22 mouse cellular contexts compared by ENCODE assay signal in the genomic region with DNA sequence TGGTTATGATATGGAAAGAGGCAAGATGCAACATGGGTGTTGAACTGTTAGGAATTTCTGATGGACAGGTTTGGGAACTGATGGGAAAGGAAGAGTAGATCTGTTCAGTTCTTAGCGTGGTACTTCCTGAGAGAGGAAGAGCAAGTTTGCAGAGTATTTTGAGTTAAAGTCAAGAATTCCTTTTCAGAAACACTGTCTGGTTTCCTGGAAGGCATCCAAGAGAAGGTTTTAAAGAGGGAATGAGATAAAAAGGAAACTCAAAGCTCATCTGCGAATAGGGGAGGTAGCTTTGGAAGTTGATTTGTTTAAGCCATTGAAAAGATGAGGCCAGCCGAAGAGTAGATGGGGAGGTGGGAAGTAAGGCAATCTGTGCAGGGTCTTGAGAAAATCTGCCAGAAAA.
A peak's percentile ranks its signal among the peaks of the same experiment; 100 is the strongest.
DNase-seq lines count a peak whose midpoint lies in the region; ATAC-seq and TF ChIP-seq lines count a peak whose summit lies in the region.
"Had no signal": no experiment of that assay in that cellular context is flagged by ENCODE, and none has a peak within 500 bp of the region (broad histone marks: within the 10 kb centered on the region; RNA-seq: fewer than 3 reads in every experiment).

No protein-coding gene starts in this region.

- H3K27ac ChIP-seq in forebrain, postnatal 0 days (ENCODE audit: low read depth, low read length), result no peak overlapping the region
- no peak overlapping the region for H3K27ac ChIP-seq in forebrain, embryonic 14.5 days (ENCODE audit: low read depth, low read length)
- 0 out of 2 replicates have a peak overlapping the region, but pooled peaks have one; percentile 9 for H3K27ac ChIP-seq in intestine, embryonic 14.5 days (ENCODE audit: low read depth)
- H3K27ac ChIP-seq in intestine, embryonic 15.5 days, result no peak overlapping the region
- H3K27ac ChIP-seq in lung, embryonic 14.5 days (ENCODE audit: low read depth), result peak overlapping the region; percentile 31; the same call in 1 of the 2 replicates
- no peak overlapping the region for H3K27ac ChIP-seq in lung, postnatal 0 days (ENCODE audit: low read length)
- H3K27ac ChIP-seq in stomach, embryonic 15.5 days, result peak overlapping the region; percentile 51; the same call in 1 of the 2 replicates
- H3K27ac ChIP-seq: embryonic facial prominence, embryonic 15.5 days; forebrain, embryonic 15.5 days; hindbrain, embryonic 12.5 days; hindbrain, embryonic 15.5 days had no signal

- H3K4me2 ChIP-seq in forebrain, postnatal 0 days (ENCODE audit: low read depth), result no peak overlapping the region
- no peak overlapping the region for H3K4me2 ChIP-seq in forebrain, embryonic 14.5 days (ENCODE audit: low read length)
- no peak overlapping the region for H3K4me2 ChIP-seq in intestine, embryonic 14.5 days (ENCODE audit: low read length)
- H3K4me2 ChIP-seq in intestine, embryonic 15.5 days (replicated peaks), result no peak overlapping the region
- no peak overlapping the region for H3K4me2 ChIP-seq in lung, embryonic 14.5 days
- H3K4me2 ChIP-seq in lung, postnatal 0 days (replicated peaks; ENCODE audit: low read depth, low read length), result no peak overlapping the region
- no peak overlapping the region for H3K4me2 ChIP-seq in stomach, embryonic 15.5 days
- H3K4me2 ChIP-seq: embryonic facial prominence, embryonic 15.5 days; forebrain, embryonic 15.5 days; hindbrain, embryonic 12.5 days; hindbrain, embryonic 15.5 days had no signal

- H3K4me3 ChIP-seq in forebrain, postnatal 0 days (ENCODE audit: low read depth, low read length), result no peak overlapping the region
- H3K4me3 ChIP-seq in forebrain, embryonic 14.5 days (ENCODE audit: low read depth, low read length), result no peak overlapping the region
- no peak overlapping the region for H3K4me3 ChIP-seq in intestine, embryonic 14.5 days (ENCODE audit: low read depth, low read length)
- no peak overlapping the region for H3K4me3 ChIP-seq in intestine, embryonic 15.5 days (replicated peaks)
- no peak overlapping the region for H3K4me3 ChIP-seq in lung, embryonic 14.5 days (ENCODE audit: low read depth, low read length)
- H3K4me3 ChIP-seq in lung, postnatal 0 days (ENCODE audit: low read depth, low read length), result no peak overlapping the region
- no peak overlapping the region for H3K4me3 ChIP-seq in stomach, embryonic 15.5 days (replicated peaks)
- H3K4me3 ChIP-seq: embryonic facial prominence, embryonic 15.5 days; forebrain, embryonic 15.5 days; hindbrain, embryonic 12.5 days; hindbrain, embryonic 15.5 days had no signal

- 47% methylated on average over 3 of the region's 3 CpGs for WGBS in forebrain, postnatal 0 days
- 69% methylated on average over 3 of the region's 3 CpGs for WGBS in forebrain, embryonic 14.5 days
- 41% methylated on average over 3 of the region's 3 CpGs for WGBS in intestine, embryonic 14.5 days
- WGBS in intestine, embryonic 15.5 days, result 42% methylated on average over 3 of the region's 3 CpGs
- 31% methylated on average over 3 of the region's 3 CpGs for WGBS in lung, embryonic 14.5 days
- WGBS in lung, postnatal 0 days, result 52% methylated on average over 3 of the region's 3 CpGs
- 42% methylated on average over 3 of the region's 3 CpGs for WGBS in stomach, embryonic 15.5 days

- no peak overlapping the region for H3K9ac ChIP-seq in forebrain, postnatal 0 days
- H3K9ac ChIP-seq in forebrain, embryonic 14.5 days (ENCODE audit: low read length), result no peak overlapping the region
- no peak overlapping the region for H3K9ac ChIP-seq in intestine, embryonic 14.5 days (ENCODE audit: low read length)
- H3K9ac ChIP-seq in intestine, embryonic 15.5 days, result no peak overlapping the region
- H3K9ac ChIP-seq in lung, embryonic 14.5 days, result no peak overlapping the region
- H3K9ac ChIP-seq in lung, postnatal 0 days (replicated peaks; ENCODE audit: low read depth), result no peak overlapping the region
- no peak overlapping the region for H3K9ac ChIP-seq in stomach, embryonic 15.5 days
- H3K9ac ChIP-seq: embryonic facial prominence, embryonic 15.5 days; forebrain, embryonic 15.5 days; hindbrain, embryonic 12.5 days; hindbrain, embryonic 15.5 days had no signal

- peak; percentile 13 for DNase-seq in forebrain, postnatal 0 days
- DNase-seq in forebrain, embryonic 14.5 days (ENCODE audit: low spot score), result no peak
- DNase-seq in intestine, embryonic 14.5 days (ENCODE audit: low spot score), result no peak
- peak; percentile 63 for DNase-seq in lung, embryonic 14.5 days
- no peak for DNase-seq in lung, postnatal 0 days (ENCODE audit: low spot score)
- no peak for DNase-seq in spleen, postnatal 10 days (ENCODE audit: low spot score in 2 of 2)
- DNase-seq: adrenal gland, adult 2 months; adrenal gland, postnatal 14 days; cerebellum, adult 11-12 months; cerebellum, adult 8-10 months; cerebellum, postnatal 36 days; embryo, embryonic 11 days; gastrocnemius, postnatal 25 days; heart, adult 18-20 months had no signal

- no peaks in the 10 kb centered on the region for H3K4me1 ChIP-seq in forebrain, postnatal 0 days (ENCODE audit: insufficient read depth)
- no peaks in the 10 kb centered on the region for H3K4me1 ChIP-seq in forebrain, embryonic 14.5 days (ENCODE audit: control insufficient read depth, insufficient read depth, low read length)
- no peaks in the 10 kb centered on the region for H3K4me1 ChIP-seq in intestine, embryonic 14.5 days (replicated peaks; ENCODE audit: control insufficient read depth, insufficient read depth, low read length)
- H3K4me1 ChIP-seq in intestine, embryonic 15.5 days (replicated peaks), result no peaks in the 10 kb centered on the region
- no peaks in the 10 kb centered on the region for H3K4me1 ChIP-seq in lung, embryonic 14.5 days (ENCODE audit: insufficient read depth)
- no peaks in the 10 kb centered on the region for H3K4me1 ChIP-seq in lung, postnatal 0 days (ENCODE audit: insufficient read depth, low read depth, low read length)
- 0 out of 2 replicates have a peak, but pooled peaks cover 5% of the 10 kb centered on the region for H3K4me1 ChIP-seq in stomach, embryonic 15.5 days
- H3K4me1 ChIP-seq: embryonic facial prominence, embryonic 15.5 days; forebrain, embryonic 15.5 days; hindbrain, embryonic 12.5 days; hindbrain, embryonic 15.5 days had no signal

- no peak for TF ChIP-seq CTCF in forebrain, postnatal 0 days (IDR thresholded peaks at IDR 0.05; ENCODE audit: low read depth)
- TF ChIP-seq CTCF in lung, embryonic 14.5 days (IDR thresholded peaks at IDR 0.05; ENCODE audit: low read depth), result no peak
- no peak for TF ChIP-seq CTCF in lung, postnatal 0 days (IDR thresholded peaks at IDR 0.05)

- H3K9me3 ChIP-seq in forebrain, postnatal 0 days (ENCODE audit: low read length), result no peaks in the 10 kb centered on the region
- no peaks in the 10 kb centered on the region for H3K9me3 ChIP-seq in forebrain, embryonic 14.5 days (replicated peaks; ENCODE audit: control insufficient read depth, low read length)
- H3K9me3 ChIP-seq in intestine, embryonic 14.5 days (ENCODE audit: control insufficient read depth, low read length), result no peaks in the 10 kb centered on the region
- H3K9me3 ChIP-seq in intestine, embryonic 15.5 days, result no peaks in the 10 kb centered on the region
- no peaks in the 10 kb centered on the region for H3K9me3 ChIP-seq in lung, embryonic 14.5 days (ENCODE audit: low read depth, low read length)
- H3K9me3 ChIP-seq in lung, postnatal 0 days (ENCODE audit: low read length), result no peaks in the 10 kb centered on the region
- H3K9me3 ChIP-seq in stomach, embryonic 15.5 days, result no peaks in the 10 kb centered on the region
- H3K9me3 ChIP-seq: embryonic facial prominence, embryonic 15.5 days; forebrain, embryonic 15.5 days; hindbrain, embryonic 12.5 days; hindbrain, embryonic 15.5 days had no signal

- ATAC-seq in forebrain, postnatal 0 days, result no peak
- no peak for ATAC-seq in forebrain, embryonic 14.5 days
- no peak for ATAC-seq in intestine, embryonic 14.5 days (replicated peaks; ENCODE audit: low FRiP score, low TSS enrichment, low read depth)
- ATAC-seq in intestine, embryonic 15.5 days, result no peak
- peak; percentile 41; the same call in 1 of the 2 replicates for ATAC-seq in lung, embryonic 14.5 days (ENCODE audit: insufficient read depth)
- ATAC-seq in lung, postnatal 0 days, result no peak
- no peak for ATAC-seq in stomach, embryonic 15.5 days (ENCODE audit: insufficient read depth, low FRiP score, low read depth)
- ATAC-seq: CD4-positive, CD25-positive, alpha-beta regulatory T cell, adult 4 months; forebrain, embryonic 15.5 days; intestine, embryonic 16.5 days had no signal

- no peaks in the 10 kb centered on the region for H3K36me3 ChIP-seq in forebrain, postnatal 0 days (ENCODE audit: insufficient read depth)
- H3K36me3 ChIP-seq in forebrain, embryonic 14.5 days (ENCODE audit: control insufficient read depth, insufficient read depth, low read length), result no peaks in the 10 kb centered on the region
- no peaks in the 10 kb centered on the region for H3K36me3 ChIP-seq in intestine, embryonic 14.5 days (ENCODE audit: control insufficient read depth, insufficient read depth, low read length)
- no peaks in the 10 kb centered on the region for H3K36me3 ChIP-seq in intestine, embryonic 15.5 days
- H3K36me3 ChIP-seq in lung, embryonic 14.5 days (ENCODE audit: insufficient read depth), result no peaks in the 10 kb centered on the region
- H3K36me3 ChIP-seq in lung, postnatal 0 days (ENCODE audit: insufficient read depth, low read length), result no peaks in the 10 kb centered on the region
- H3K36me3 ChIP-seq in stomach, embryonic 15.5 days, result no peaks in the 10 kb centered on the region
- H3K36me3 ChIP-seq: embryonic facial prominence, embryonic 15.5 days; forebrain, embryonic 15.5 days; hindbrain, embryonic 12.5 days; hindbrain, embryonic 15.5 days had no signal

- H3K27me3 ChIP-seq in forebrain, postnatal 0 days (ENCODE audit: insufficient read depth, low read length), result no peaks in the 10 kb centered on the region
- no peaks in the 10 kb centered on the region for H3K27me3 ChIP-seq in forebrain, embryonic 14.5 days (replicated peaks; ENCODE audit: control insufficient read depth, insufficient read depth, low read length)
- no peaks in the 10 kb centered on the region for H3K27me3 ChIP-seq in intestine, embryonic 14.5 days (replicated peaks; ENCODE audit: control insufficient read depth, insufficient read depth, low read length)
- H3K27me3 ChIP-seq in intestine, embryonic 15.5 days (replicated peaks), result no peaks in the 10 kb centered on the region
- no peaks in the 10 kb centered on the region for H3K27me3 ChIP-seq in lung, embryonic 14.5 days (ENCODE audit: insufficient read depth, low read length)
- H3K27me3 ChIP-seq in lung, postnatal 0 days (replicated peaks; ENCODE audit: insufficient read depth, low read length), result no peaks in the 10 kb centered on the region
- no peaks in the 10 kb centered on the region for H3K27me3 ChIP-seq in stomach, embryonic 15.5 days (replicated peaks)
- H3K27me3 ChIP-seq: embryonic facial prominence, embryonic 15.5 days; forebrain, embryonic 15.5 days; hindbrain, embryonic 12.5 days; hindbrain, embryonic 15.5 days had no signal

- TF ChIP-seq EP300 in lung, postnatal 0 days (IDR thresholded peaks at IDR 0.05), result no peak

Comparison
In these comparisons a context has a peak if more than half of its experiments do, and no peak if none do; other contexts are left out.
1. DNase-seq: peak in forebrain, postnatal 0 days (single experiment) and lung, embryonic 14.5 days (single experiment); none in forebrain, embryonic 14.5 days (single experiment), intestine, embryonic 14.5 days (single experiment), lung, postnatal 0 days (single experiment) and spleen, postnatal 10 days (0 of 2).
2. H3K27ac ChIP-seq: peak in intestine, embryonic 14.5 days (single experiment), lung, embryonic 14.5 days (single experiment) and stomach, embryonic 15.5 days (single experiment); none in forebrain, postnatal 0 days (single experiment), forebrain, embryonic 14.5 days (single experiment), intestine, embryonic 15.5 days (single experiment) and lung, postnatal 0 days (single experiment).